In the genomic region with DNA sequence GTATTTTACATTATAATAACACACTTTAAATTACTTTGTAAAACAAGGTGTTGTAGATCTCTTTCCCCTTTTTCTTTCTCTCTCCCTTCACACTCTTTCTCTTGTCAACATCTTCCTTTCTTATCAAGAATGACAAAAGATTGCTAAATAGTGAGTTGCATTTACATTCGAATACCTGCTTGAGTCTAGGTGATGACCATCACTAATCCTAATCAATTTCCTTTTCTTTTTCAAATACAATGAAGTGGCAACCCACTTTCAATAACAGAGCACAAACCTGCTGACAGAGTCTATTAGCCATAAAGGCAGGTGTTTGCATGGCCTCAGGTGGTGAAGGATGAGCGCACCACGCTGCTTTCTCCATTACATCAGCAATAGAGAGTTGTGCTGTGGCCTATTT, we compare ENCODE assay signal across 25 mouse cellular contexts.
DNase-seq lines count a peak whose midpoint lies in the region; ATAC-seq lines count a peak whose summit lies in the region.
"Had no signal": no experiment of that assay in that cellular context is flagged by ENCODE, and none has a peak within 500 bp of the region (broad histone marks: within the 10 kb centered on the region; RNA-seq: fewer than 3 reads in every experiment).

No protein-coding gene starts in this region.

- WGBS in midbrain, embryonic 14.5 days: 81% methylated on average over 3 of the region's 3 CpGs

- ATAC-seq in midbrain, embryonic 14.5 days (ENCODE audit: low FRiP score, low TSS enrichment): no peak
- ATAC-seq: activated CD4-positive, CD25-positive, alpha-beta regulatory T cell, adult 4 months; forebrain, embryonic 14.5 days; forebrain, embryonic 16.5 days; Patski had no signal

- no peak overlapping the region for H3K4me2 ChIP-seq in midbrain, embryonic 14.5 days (ENCODE audit: low read length)
- H3K4me2 ChIP-seq: embryonic facial prominence, embryonic 13.5 days; embryonic facial prominence, embryonic 15.5 days; forebrain, embryonic 12.5 days had no signal

- H3K36me3 ChIP-seq in midbrain, embryonic 14.5 days (ENCODE audit: control insufficient read depth, insufficient read depth, low read length): no peaks in the 10 kb centered on the region
- H3K36me3 ChIP-seq: embryonic facial prominence, embryonic 13.5 days; embryonic facial prominence, embryonic 15.5 days; forebrain, embryonic 10.5 days; forebrain, embryonic 12.5 days; G1E had no signal

- no peaks in the 10 kb centered on the region for H3K4me1 ChIP-seq in midbrain, embryonic 14.5 days (ENCODE audit: control insufficient read depth, insufficient read depth, low read length)
- H3K4me1 ChIP-seq: embryonic facial prominence, embryonic 13.5 days; embryonic facial prominence, embryonic 15.5 days; forebrain, embryonic 10.5 days; forebrain, embryonic 12.5 days had no signal

- H3K27me3 ChIP-seq in midbrain, embryonic 14.5 days (ENCODE audit: control insufficient read depth, insufficient read depth, low read length): no peaks in the 10 kb centered on the region
- H3K27me3 ChIP-seq: embryonic facial prominence, embryonic 13.5 days; embryonic facial prominence, embryonic 15.5 days; forebrain, embryonic 12.5 days; Patski had no signal

- H3K4me3 ChIP-seq in midbrain, embryonic 14.5 days (replicated peaks; ENCODE audit: low read depth, low read length): no peak overlapping the region
- H3K4me3 ChIP-seq: embryonic facial prominence, embryonic 13.5 days; embryonic facial prominence, embryonic 15.5 days; erythroblast, embryonic 14.5 days; forebrain, embryonic 10.5 days; forebrain, embryonic 12.5 days had no signal

- no peaks in the 10 kb centered on the region for H3K9me3 ChIP-seq in midbrain, embryonic 14.5 days (ENCODE audit: control insufficient read depth, low read length)
- H3K9me3 ChIP-seq: embryonic facial prominence, embryonic 13.5 days; embryonic facial prominence, embryonic 15.5 days; forebrain, embryonic 10.5 days; forebrain, embryonic 12.5 days; G1E had no signal

- H3K27ac ChIP-seq in midbrain, embryonic 14.5 days (replicated peaks; ENCODE audit: low read depth, low read length): no peak overlapping the region
- H3K27ac ChIP-seq: embryonic facial prominence, embryonic 13.5 days; embryonic facial prominence, embryonic 15.5 days; forebrain, embryonic 10.5 days; forebrain, embryonic 12.5 days had no signal

- no peak overlapping the region for H3K9ac ChIP-seq in midbrain, embryonic 14.5 days (replicated peaks; ENCODE audit: low read length)
- H3K9ac ChIP-seq: embryonic facial prominence, embryonic 13.5 days; embryonic facial prominence, embryonic 15.5 days; forebrain, embryonic 12.5 days had no signal

- DNase-seq in ES-CJ7 (ENCODE audit: low read depth, low spot score) (peak; percentile 73), R1 (ENCODE audit: low read depth, low spot score) (peak; percentile 77)
- no peak for DNase-seq in left cerebral cortex, adult 18-20 months (ENCODE audit: low spot score in 2 of 2)
- DNase-seq in midbrain, embryonic 14.5 days: no peak
- no peak for DNase-seq in kidney, postnatal 4 days
- DNase-seq: adrenal gland, adult 2 months; adrenal gland, postnatal 10 days; adrenal gland, postnatal 25 days; cerebellum, adult 11 months; cerebellum, adult 18-20 months; cerebellum, adult 8-10 months; cerebellum, adult 9-11 months; cerebellum, postnatal 14 days; cerebellum, postnatal 36 days; embryo, embryonic 11 days had no signal

Comparison
In these comparisons a context has a peak if more than half of its experiments do, and no peak if none do; other contexts are left out.
1. DNase-seq: peak in ES-CJ7 (single experiment) and R1 (single experiment); none in left cerebral cortex, adult 18-20 months (0 of 2), midbrain, embryonic 14.5 days (single experiment) and kidney, postnatal 4 days (0 of 2).